Mouse (Mus musculus) liver, postnatal 0 days (tissue): Measurements from ENCODE around the gene Ccdc114.

ENCODE experiments used
- CTCF ChIP-seq: sonication (generic); IDR thresholded peaks from 2 replicates; pipeline ENCODE4 v1.5.1; 2016; ENCODE audit warnings: antibody characterized with exemption, low read depth
- EP300 ChIP-seq: IDR thresholded peaks from 2 replicates; pipeline ENCODE4 v1.6.1; 2016; ENCODE audit warnings: antibody characterized with exemption, low read depth, mild to moderate bottlenecking

- TF ChIP-seq CTCF (no peak), EP300 (no peak)
These were observed 48.2 kb downstream of the Ccdc114 start for GRCm38 (mm10) chr7:45971831-45972723.
